Mouse (Mus musculus): ENCODE results near the gene Plppr2. TPM values are rescaled to one million over a fixed set of nuclear protein-coding genes. Genes with fewer than 3 reads are reported as not detected.

Plppr2 gene
- polyA plus RNA-seq, 1 experiment from 2014 or later: 47.3 TPM

GRCm38 (mm10) chr9:21926784-21927183 is 10.0 kb upstream of the Plppr2 start:
- Histone ChIP-seq H3K4me2 (ENCODE audit: low read length) (peak overlapping the region; percentile 62), H3K9me3 (replicated peaks; ENCODE audit: control insufficient read depth, low read length) (no peaks in the 10 kb centered on the region), H3K4me1 (ENCODE audit: control insufficient read depth, insufficient read depth, low read length) (peaks cover 7% of the 10 kb centered on the region; the same call in 1 of the 2 replicates), H3K27me3 (replicated peaks; ENCODE audit: control insufficient read depth, insufficient read depth, low read length) (no peaks in the 10 kb centered on the region), H3K4me3 (ENCODE audit: low read depth, low read length) (peak overlapping the region; percentile 40), H3K36me3 (ENCODE audit: control insufficient read depth, insufficient read depth, low read length) (no peaks in the 10 kb centered on the region), H3K27ac (ENCODE audit: low read depth, low read length) (peak overlapping the region; percentile 40; the same call in 1 of the 2 replicates), H3K9ac (ENCODE audit: low read length) (peak overlapping the region; percentile 61)
- 3% methylated on average over 6 of the region's 6 CpGs for WGBS
- ATAC-seq (no peak), DNase-seq (ENCODE audit: low spot score) (no peak)

- DNase-seq (ENCODE audit: low spot score) (peak; percentile 97), ATAC-seq (peak; percentile 97)
- peak within 1 kb of the TSS; percentile 40 for H3K27ac ChIP-seq (ENCODE audit: low read depth, low read length)
- WGBS: under 1% methylated on average over 28 of the region's 28 CpGs
- H3K9me3 ChIP-seq (replicated peaks; ENCODE audit: control insufficient read depth, low read length): no peaks in the 10 kb centered on the region
- peak within 1 kb of the TSS; percentile 40 for H3K4me3 ChIP-seq (ENCODE audit: low read depth, low read length)
- peak within 1 kb of the TSS; percentile 62 for H3K4me2 ChIP-seq (ENCODE audit: low read length)
- peaks cover 7% of the 10 kb centered on the region; the same call in 1 of the 2 replicates for H3K4me1 ChIP-seq (ENCODE audit: control insufficient read depth, insufficient read depth, low read length)
- no peaks in the 10 kb centered on the region for H3K27me3 ChIP-seq (replicated peaks; ENCODE audit: control insufficient read depth, insufficient read depth, low read length)
- peak within 1 kb of the TSS; percentile 61 for H3K9ac ChIP-seq (ENCODE audit: low read length)
- H3K36me3 ChIP-seq (ENCODE audit: control insufficient read depth, insufficient read depth, low read length): no peaks in the 10 kb centered on the region
These were observed 9.6 kb upstream of the Plppr2 start, which contains the start of the genes Ccdc159 and Tmem205 for GRCm38 (mm10) chr9:21927208-21927753. Ccdc159 (plus strand) TSS chr9:21927471. Tmem205 (minus strand) TSS chr9:21927556.

- Histone ChIP-seq H3K27me3 (replicated peaks; ENCODE audit: control insufficient read depth, insufficient read depth, low read length) (no peaks in the 10 kb centered on the region), H3K4me1 (ENCODE audit: control insufficient read depth, insufficient read depth, low read length) (peaks cover 7% of the 10 kb centered on the region; the same call in 1 of the 2 replicates), H3K9me3 (replicated peaks; ENCODE audit: control insufficient read depth, low read length) (no peaks in the 10 kb centered on the region), H3K9ac (ENCODE audit: low read length) (no peak overlapping the region), H3K27ac (ENCODE audit: low read depth, low read length) (no peak overlapping the region), H3K4me3 (ENCODE audit: low read depth, low read length) (no peak overlapping the region), H3K4me2 (ENCODE audit: low read length) (no peak overlapping the region), H3K36me3 (ENCODE audit: control insufficient read depth, insufficient read depth, low read length) (no peaks in the 10 kb centered on the region)
- no peak for ATAC-seq
- 90% methylated on average over 3 of the region's 3 CpGs for WGBS
- DNase-seq (ENCODE audit: low spot score): no peak
These were observed 7.6 kb upstream of the Plppr2 start for GRCm38 (mm10) chr9:21929208-21929607.

GRCm38 (mm10) chr9:21932006-21932405 is 4.8 kb upstream of the Plppr2 start:
- no peak for DNase-seq (ENCODE audit: low spot score)
- no peak overlapping the region for H3K4me2 ChIP-seq (ENCODE audit: low read length)
- 60% methylated on average over 2 of the region's 2 CpGs for WGBS
- H3K27ac ChIP-seq (ENCODE audit: low read depth, low read length): no peak overlapping the region
- no peak for ATAC-seq
- no peaks in the 10 kb centered on the region; the same call in 1 of the 2 replicates for H3K27me3 ChIP-seq (replicated peaks; ENCODE audit: control insufficient read depth, insufficient read depth, low read length)
- H3K36me3 ChIP-seq (ENCODE audit: control insufficient read depth, insufficient read depth, low read length): no peaks in the 10 kb centered on the region
- H3K9me3 ChIP-seq (replicated peaks; ENCODE audit: control insufficient read depth, low read length): no peaks in the 10 kb centered on the region
- H3K4me3 ChIP-seq (ENCODE audit: low read depth, low read length): no peak overlapping the region
- H3K4me1 ChIP-seq (ENCODE audit: control insufficient read depth, insufficient read depth, low read length): peaks cover 3% of the 10 kb centered on the region; the same call in 1 of the 2 replicates
- no peak overlapping the region for H3K9ac ChIP-seq (ENCODE audit: low read length)

GRCm38 (mm10) chr9:21932445-21933137 is 4.2 kb upstream of the Plppr2 start:
- H3K9me3 ChIP-seq (replicated peaks; ENCODE audit: control insufficient read depth, low read length): no peaks in the 10 kb centered on the region
- H3K4me3 ChIP-seq (ENCODE audit: low read depth, low read length): no peak overlapping the region
- H3K27me3 ChIP-seq (replicated peaks; ENCODE audit: control insufficient read depth, insufficient read depth, low read length): no peaks in the 10 kb centered on the region; the same call in 1 of the 2 replicates
- no peak overlapping the region for H3K27ac ChIP-seq (ENCODE audit: low read depth, low read length)
- 63% methylated on average over 12 of the region's 12 CpGs for WGBS
- no peak overlapping the region for H3K9ac ChIP-seq (ENCODE audit: low read length)
- no peak for ATAC-seq
- peaks cover 3% of the 10 kb centered on the region for H3K4me1 ChIP-seq (ENCODE audit: control insufficient read depth, insufficient read depth, low read length)
- DNase-seq (ENCODE audit: low spot score): no peak
- no peaks in the 10 kb centered on the region for H3K36me3 ChIP-seq (ENCODE audit: control insufficient read depth, insufficient read depth, low read length)
- H3K4me2 ChIP-seq (ENCODE audit: low read length): no peak overlapping the region

- WGBS: 91% methylated on average over 12 of the region's 12 CpGs
- no peak overlapping the region for H3K9ac ChIP-seq (ENCODE audit: low read length)
- no peaks in the 10 kb centered on the region; the same call in 1 of the 2 replicates for H3K27me3 ChIP-seq (replicated peaks; ENCODE audit: control insufficient read depth, insufficient read depth, low read length)
- no peaks in the 10 kb centered on the region for H3K36me3 ChIP-seq (ENCODE audit: control insufficient read depth, insufficient read depth, low read length)
- DNase-seq (ENCODE audit: low spot score): no peak
- H3K9me3 ChIP-seq (replicated peaks; ENCODE audit: control insufficient read depth, low read length): no peaks in the 10 kb centered on the region
- H3K27ac ChIP-seq (ENCODE audit: low read depth, low read length): no peak overlapping the region
- no peak overlapping the region for H3K4me3 ChIP-seq (ENCODE audit: low read depth, low read length)
- H3K4me1 ChIP-seq (ENCODE audit: control insufficient read depth, insufficient read depth, low read length): peaks cover 10% of the 10 kb centered on the region
- ATAC-seq: no peak
- H3K4me2 ChIP-seq (ENCODE audit: low read length): no peak overlapping the region
These were observed 2.8 kb upstream of the Plppr2 start for GRCm38 (mm10) chr9:21934021-21934420.

- H3K9me3 ChIP-seq (replicated peaks; ENCODE audit: control insufficient read depth, low read length): no peaks in the 10 kb centered on the region
- no peak for DNase-seq (ENCODE audit: low spot score)
- WGBS: 86% methylated on average over 7 of the region's 7 CpGs
- ATAC-seq: no peak
- H3K9ac ChIP-seq (ENCODE audit: low read length): no peak overlapping the region
- peaks cover 6% of the 10 kb centered on the region for H3K36me3 ChIP-seq (ENCODE audit: control insufficient read depth, insufficient read depth, low read length)
- no peak overlapping the region for H3K4me2 ChIP-seq (ENCODE audit: low read length)
- H3K27me3 ChIP-seq (replicated peaks; ENCODE audit: control insufficient read depth, insufficient read depth, low read length): no peaks in the 10 kb centered on the region; the same call in 1 of the 2 replicates
- no peak overlapping the region for H3K27ac ChIP-seq (ENCODE audit: low read depth, low read length)
- no peak overlapping the region for H3K4me3 ChIP-seq (ENCODE audit: low read depth, low read length)
- H3K4me1 ChIP-seq (ENCODE audit: control insufficient read depth, insufficient read depth, low read length): peaks cover 10% of the 10 kb centered on the region
These were observed 1.2 kb upstream of the Plppr2 start for GRCm38 (mm10) chr9:21935466-21936131.

- H3K27ac ChIP-seq (ENCODE audit: low read depth, low read length): peak overlapping the region; percentile 39; the same call in 1 of the 2 replicates
- no peak for ATAC-seq
- no peak for DNase-seq (ENCODE audit: low spot score)
- peak overlapping the region; percentile 87 for H3K9ac ChIP-seq (ENCODE audit: low read length)
- peaks cover 22% of the 10 kb centered on the region for H3K36me3 ChIP-seq (ENCODE audit: control insufficient read depth, insufficient read depth, low read length)
- 69% methylated on average over 4 of the region's 4 CpGs for WGBS
- peak overlapping the region; percentile 71 for H3K4me3 ChIP-seq (ENCODE audit: low read depth, low read length)
- peaks cover 10% of the 10 kb centered on the region for H3K4me1 ChIP-seq (ENCODE audit: control insufficient read depth, insufficient read depth, low read length)
- peak overlapping the region; percentile 74 for H3K4me2 ChIP-seq (ENCODE audit: low read length)
- no peaks in the 10 kb centered on the region for H3K9me3 ChIP-seq (replicated peaks; ENCODE audit: control insufficient read depth, low read length)
- no peaks in the 10 kb centered on the region; the same call in 1 of the 2 replicates for H3K27me3 ChIP-seq (replicated peaks; ENCODE audit: control insufficient read depth, insufficient read depth, low read length)
These were observed 910 bp downstream of the Plppr2 start for GRCm38 (mm10) chr9:21937711-21938175.

Measured in forebrain, embryonic 14.5 days (tissue).